Mouse (Mus musculus) kidney, adult 2 months (tissue): ENCODE data around the gene Zfp248.

Experiments used
- CTCF ChIP-seq: fragments of 200-500 bp; conservative IDR thresholded peaks from 2 replicates; pipeline ENCODE4 v1.5.1; 2011; ENCODE audit warnings: low read depth, mild to moderate bottlenecking, control low read depth, low read length, moderate library complexity, mixed read lengths; ENCODE audit not compliant: insufficient read depth, insufficient read length
- POLR2A ChIP-seq: fragments of 200-500 bp; IDR thresholded peaks from one replicate; pipeline ENCODE4 v1.6.1; 2011; ENCODE audit warnings: low read depth, low read length, control low read depth

DNA sequence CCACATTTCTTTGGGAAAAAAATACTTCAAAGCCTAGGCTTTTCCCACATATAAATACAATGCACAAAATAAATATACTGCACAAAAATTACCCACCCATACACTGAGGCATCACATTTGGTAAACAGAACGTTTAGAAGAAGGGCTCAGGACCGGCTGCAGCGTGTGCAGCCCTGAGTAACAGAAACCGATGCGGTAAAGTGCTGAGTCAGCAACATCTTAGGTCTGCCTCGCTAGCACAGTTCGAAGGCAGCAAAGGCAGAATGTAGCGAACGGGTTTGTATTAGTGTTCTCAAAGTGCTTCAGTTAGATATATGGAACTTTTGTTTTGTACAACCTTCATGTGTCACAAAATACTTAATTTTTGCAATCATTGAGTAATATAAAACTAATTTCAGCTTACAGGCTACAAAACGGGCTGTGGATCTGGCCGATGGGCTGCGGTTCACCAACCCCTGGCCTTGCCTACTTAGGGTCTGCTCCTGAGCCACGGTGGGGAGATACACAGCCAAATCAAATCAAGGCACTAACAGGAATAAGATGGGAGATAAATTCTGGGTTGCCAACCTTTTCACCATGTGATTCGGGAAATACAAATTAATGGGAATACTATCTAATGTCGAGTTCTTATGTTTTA lies 6.9 kb upstream of the Zfp248 start:
- TF ChIP-seq CTCF, result no peak
- no peak for TF ChIP-seq POLR2A
